Mouse (Mus musculus): Measurements from ENCODE around the gene Cmss1. TPM values are rescaled to one million over a fixed set of nuclear protein-coding genes. Genes with fewer than 3 reads are reported as not detected.

Gene Cmss1
- polyA plus RNA-seq, 1 experiment from 2014 or later, result 35.4 TPM

DNA sequence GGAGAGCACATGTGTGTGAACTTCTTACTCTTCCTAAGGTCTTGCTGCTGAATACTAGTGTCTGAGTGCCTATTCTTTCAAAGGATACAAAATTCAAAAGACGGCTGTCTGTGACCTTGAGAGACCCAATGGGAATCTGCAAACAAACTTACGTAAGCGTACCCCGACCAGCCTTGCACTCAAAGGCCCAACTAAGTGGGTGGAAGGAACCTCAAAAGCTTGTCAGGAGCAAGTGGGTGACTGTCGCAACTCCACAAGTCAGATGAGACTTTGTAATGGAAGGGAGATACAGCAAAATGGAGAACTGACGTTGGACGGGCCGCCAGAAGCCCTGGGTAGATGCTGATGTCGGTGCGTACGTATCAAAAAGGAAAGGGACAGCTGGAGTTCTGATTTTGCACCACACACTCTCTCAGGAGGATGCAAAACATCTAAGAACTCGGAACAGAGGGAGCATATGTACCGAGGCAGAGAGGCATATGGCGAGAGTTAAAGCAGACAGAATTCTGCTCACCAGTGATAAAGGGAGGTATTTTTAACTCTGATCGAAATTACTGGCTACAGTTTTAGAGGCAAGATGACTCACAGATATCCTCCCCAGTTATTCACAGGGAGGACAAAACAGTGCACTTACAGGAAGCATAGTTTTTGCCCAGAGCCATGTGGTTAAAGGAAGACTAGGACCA lies 217.0 kb downstream of the Cmss1 start:
- Histone ChIP-seq H3K9ac (no peak overlapping the region), H3K27ac (no peak overlapping the region), H3K4me2 (no peak overlapping the region), H3K4me1 (replicated peaks) (peaks cover 17% of the 10 kb centered on the region), H3K36me3 (no peaks in the 10 kb centered on the region), H3K9me3 (replicated peaks) (no peaks in the 10 kb centered on the region), H3K4me3 (no peak overlapping the region), H3K27me3 (no peaks in the 10 kb centered on the region)
- no peak for ATAC-seq (replicated peaks; ENCODE audit: insufficient number of reproducible peaks, insufficient read depth, low FRiP score, low read depth)
- WGBS, result 64% methylated on average over 15 of the region's 15 CpGs

DNA sequence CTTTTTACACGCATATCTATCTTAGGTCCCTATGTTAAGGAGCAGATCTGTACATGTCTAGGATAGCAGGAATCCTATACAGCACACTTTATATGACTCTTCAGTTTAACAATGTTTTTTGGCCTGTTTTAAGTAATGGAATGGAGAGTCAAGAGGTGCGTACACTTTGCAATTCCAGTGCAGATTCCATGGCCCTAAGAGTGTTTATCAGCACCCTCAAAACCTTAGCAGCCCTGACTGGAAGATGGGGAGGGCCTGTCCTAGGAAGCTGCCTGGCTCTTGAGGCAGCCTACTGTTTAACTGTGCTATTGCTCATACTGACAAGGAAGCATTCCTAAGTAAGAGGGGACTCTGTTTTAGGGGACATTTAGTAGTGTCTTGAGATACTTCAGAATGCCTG lies 222.4 kb downstream of the Cmss1 start:
- Histone ChIP-seq H3K9ac (no peak overlapping the region), H3K4me1 (replicated peaks) (peaks cover 17% of the 10 kb centered on the region), H3K36me3 (no peaks in the 10 kb centered on the region), H3K27ac (no peak overlapping the region), H3K9me3 (replicated peaks) (no peaks in the 10 kb centered on the region), H3K4me2 (no peak overlapping the region), H3K27me3 (no peaks in the 10 kb centered on the region), H3K4me3 (no peak overlapping the region)
- 83% methylated on average over 2 of the region's 2 CpGs for WGBS
- ATAC-seq (replicated peaks; ENCODE audit: insufficient number of reproducible peaks, insufficient read depth, low FRiP score, low read depth), result no peak

DNA sequence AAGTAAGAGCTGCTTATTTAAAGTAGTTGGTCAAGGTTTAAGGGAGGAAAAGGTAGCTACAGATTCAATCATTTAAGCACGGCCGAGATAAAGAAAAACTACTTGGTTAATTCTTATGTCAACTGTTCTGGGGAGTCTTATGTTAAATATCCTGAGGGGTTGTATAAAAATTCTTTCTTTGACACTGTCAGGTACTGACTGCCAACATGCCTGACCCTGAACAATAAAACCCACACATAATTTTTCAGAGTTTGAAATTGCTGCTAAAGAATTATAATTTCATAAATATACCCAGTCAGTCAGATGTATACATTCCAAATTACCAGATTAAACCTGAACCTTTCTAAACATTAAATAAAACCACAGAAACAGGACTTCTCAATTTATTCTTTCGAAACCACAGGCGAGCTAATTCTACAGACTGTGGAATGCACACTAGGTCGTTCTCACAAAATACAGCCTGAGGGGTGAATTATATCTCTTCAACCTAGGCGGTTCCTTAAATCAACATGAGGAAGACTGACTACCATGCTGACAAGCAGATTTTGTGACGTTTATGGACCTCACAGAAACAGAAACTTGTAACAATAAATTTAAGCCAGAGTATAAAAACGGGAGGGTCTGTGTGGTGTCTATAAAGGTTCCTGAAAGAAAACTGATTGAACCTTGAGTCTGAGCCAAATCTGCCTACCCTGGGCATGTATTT lies 223.2 kb downstream of the Cmss1 start:
- Histone ChIP-seq H3K4me3 (no peak overlapping the region), H3K27me3 (no peaks in the 10 kb centered on the region), H3K4me2 (no peak overlapping the region), H3K27ac (no peak overlapping the region), H3K9ac (no peak overlapping the region), H3K36me3 (no peaks in the 10 kb centered on the region), H3K4me1 (replicated peaks) (peaks cover 17% of the 10 kb centered on the region), H3K9me3 (replicated peaks) (no peaks in the 10 kb centered on the region)
- no peak for ATAC-seq (replicated peaks; ENCODE audit: insufficient number of reproducible peaks, insufficient read depth, low FRiP score, low read depth)
- 66% methylated on average over 8 of the region's 8 CpGs for WGBS

DNA sequence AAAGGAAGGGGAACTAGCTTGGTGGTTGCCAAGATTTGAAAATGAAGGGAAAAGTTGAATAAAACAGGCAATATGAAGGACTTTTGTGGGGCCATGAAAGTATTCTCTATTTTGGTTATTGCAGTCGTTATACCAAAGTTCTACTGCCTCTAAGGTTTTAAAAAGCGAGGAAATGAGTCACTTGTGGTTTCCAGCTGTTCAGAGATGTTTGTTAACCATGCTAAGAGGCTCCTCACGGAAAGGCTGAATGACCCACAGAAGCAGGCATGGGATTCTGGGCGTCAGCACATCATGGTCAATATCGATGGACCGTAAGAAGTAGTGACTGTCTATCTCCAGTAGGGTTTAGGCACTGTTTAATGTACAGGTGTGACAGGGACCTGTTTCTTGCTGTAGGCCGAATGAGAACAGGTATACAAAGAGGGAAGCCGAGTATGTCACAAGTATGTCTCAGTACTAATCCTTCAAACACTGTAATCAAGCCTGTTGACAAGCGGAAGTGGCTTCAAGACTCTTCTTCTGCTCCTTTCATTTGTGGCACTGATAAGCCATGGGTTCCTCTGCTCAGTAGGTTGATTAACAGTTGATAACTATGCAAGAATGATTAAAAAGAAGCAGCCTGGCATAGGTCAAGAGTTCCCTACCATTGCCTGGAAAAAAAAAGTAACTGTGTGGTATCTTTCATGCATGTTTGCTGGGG lies 227.9 kb downstream of the Cmss1 start:
- Histone ChIP-seq H3K9ac (no peak overlapping the region), H3K4me1 (replicated peaks) (peaks cover 2% of the 10 kb centered on the region; the same call in 1 of the 2 replicates), H3K27me3 (no peaks in the 10 kb centered on the region), H3K4me2 (no peak overlapping the region), H3K4me3 (no peak overlapping the region), H3K9me3 (replicated peaks) (no peaks in the 10 kb centered on the region), H3K36me3 (no peaks in the 10 kb centered on the region), H3K27ac (no peak overlapping the region)
- 74% methylated on average over 9 of the region's 9 CpGs for WGBS
- no peak for ATAC-seq (replicated peaks; ENCODE audit: insufficient number of reproducible peaks, insufficient read depth, low FRiP score, low read depth)

DNA sequence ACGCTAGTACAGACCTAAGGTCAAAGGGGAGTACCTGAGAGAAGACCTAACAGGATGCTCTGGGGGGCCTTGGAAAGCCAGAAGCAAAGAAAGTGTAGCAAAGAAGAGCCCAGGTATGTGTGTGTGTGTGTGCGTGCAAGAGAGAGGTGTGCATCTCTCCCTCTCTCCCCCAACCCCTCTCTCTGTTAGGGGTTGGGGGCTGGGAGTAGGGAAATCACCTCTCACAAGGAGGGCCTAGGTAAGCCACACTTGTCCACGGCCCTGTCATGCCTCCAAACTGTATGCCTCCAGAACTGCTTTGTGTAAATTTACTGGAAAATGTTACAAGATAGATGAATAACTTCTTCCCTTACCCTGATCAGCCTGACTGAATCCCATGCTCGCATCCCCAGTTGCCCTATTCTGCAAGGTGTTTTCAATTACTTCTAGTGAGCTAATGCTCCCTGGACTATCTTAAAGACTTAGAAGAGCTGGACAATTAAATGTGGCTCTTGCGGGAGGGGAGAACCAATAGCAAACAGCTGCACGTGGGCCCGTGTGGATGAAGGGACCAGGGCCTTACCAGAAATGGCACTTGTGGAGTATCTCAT lies 231.3 kb downstream of the Cmss1 start:
- Histone ChIP-seq H3K9ac (no peak overlapping the region), H3K27me3 (no peaks in the 10 kb centered on the region), H3K36me3 (no peaks in the 10 kb centered on the region), H3K27ac (no peak overlapping the region), H3K9me3 (replicated peaks) (no peaks in the 10 kb centered on the region), H3K4me1 (replicated peaks) (no peaks in the 10 kb centered on the region), H3K4me3 (no peak overlapping the region), H3K4me2 (no peak overlapping the region)
- 82% methylated on average over 7 of the region's 7 CpGs for WGBS
- no peak for ATAC-seq (replicated peaks; ENCODE audit: insufficient number of reproducible peaks, insufficient read depth, low FRiP score, low read depth)

DNA sequence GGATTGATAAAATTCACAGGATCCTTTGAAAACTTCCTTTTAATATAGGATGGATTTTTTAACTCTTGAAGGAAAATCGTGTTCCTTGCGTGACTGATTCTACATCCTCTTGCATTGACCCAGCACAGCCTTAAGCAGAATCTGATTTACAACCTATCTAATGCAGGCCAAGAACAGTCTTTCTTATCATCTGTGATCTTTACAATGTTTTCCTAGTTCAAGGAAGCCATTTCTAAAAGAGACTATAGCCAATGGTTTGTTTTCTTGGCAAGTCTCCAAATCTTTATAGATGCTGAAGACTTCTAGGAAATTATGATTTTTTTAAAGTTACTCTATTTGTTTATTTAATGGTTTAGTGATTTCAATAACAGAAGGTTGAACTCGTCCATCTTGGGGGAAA lies 234.5 kb downstream of the Cmss1 start:
- WGBS, result 87% methylated on average over 3 of the region's 3 CpGs
- Histone ChIP-seq H3K4me3 (no peak overlapping the region), H3K27ac (no peak overlapping the region), H3K4me1 (replicated peaks) (peaks cover 9% of the 10 kb centered on the region; the same call in 1 of the 2 replicates), H3K9ac (no peak overlapping the region), H3K27me3 (no peaks in the 10 kb centered on the region), H3K36me3 (no peaks in the 10 kb centered on the region), H3K9me3 (replicated peaks) (no peaks in the 10 kb centered on the region), H3K4me2 (no peak overlapping the region)
- ATAC-seq (replicated peaks; ENCODE audit: insufficient number of reproducible peaks, insufficient read depth, low FRiP score, low read depth), result no peak

DNA sequence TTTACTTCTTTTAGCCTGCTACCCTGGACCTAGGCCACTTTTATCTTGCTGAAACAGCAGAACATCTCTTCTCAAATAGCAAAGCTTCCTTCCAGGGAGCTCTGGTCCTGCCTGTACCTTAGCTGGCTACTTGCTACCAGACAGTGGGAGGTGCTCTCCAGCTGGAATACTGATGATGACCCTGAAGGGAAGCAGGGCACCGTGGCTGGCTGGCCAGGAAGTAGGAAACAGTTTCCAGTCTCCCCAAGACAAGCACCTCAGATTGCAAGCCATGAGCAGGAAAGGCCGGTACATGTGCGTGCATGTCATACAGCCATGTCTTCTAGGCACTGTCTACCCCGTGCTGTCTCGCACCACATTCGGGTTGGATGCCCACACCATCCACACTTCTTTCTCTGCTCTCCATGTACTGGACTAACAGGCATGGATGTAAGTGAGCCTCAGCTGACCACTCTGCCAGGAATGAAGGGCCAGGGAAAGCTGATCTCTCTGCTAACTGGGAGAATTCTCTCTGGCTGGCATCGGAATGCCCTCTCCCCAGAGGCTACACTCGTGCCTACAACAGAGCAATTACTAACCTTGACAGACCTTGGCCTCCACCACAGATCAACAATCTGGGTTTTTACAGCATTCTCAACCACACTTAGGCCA lies 236.7 kb downstream of the Cmss1 start:
- Histone ChIP-seq H3K36me3 (no peaks in the 10 kb centered on the region), H3K9me3 (replicated peaks) (no peaks in the 10 kb centered on the region), H3K27ac (no peak overlapping the region), H3K27me3 (no peaks in the 10 kb centered on the region), H3K4me1 (replicated peaks) (peaks cover 12% of the 10 kb centered on the region; the same call in 1 of the 2 replicates), H3K4me3 (no peak overlapping the region), H3K4me2 (no peak overlapping the region), H3K9ac (no peak overlapping the region)
- peak; percentile 39; the same call in 1 of the 2 replicates for ATAC-seq (replicated peaks; ENCODE audit: insufficient number of reproducible peaks, insufficient read depth, low FRiP score, low read depth)
- WGBS, result 63% methylated on average over 8 of the region's 8 CpGs

DNA sequence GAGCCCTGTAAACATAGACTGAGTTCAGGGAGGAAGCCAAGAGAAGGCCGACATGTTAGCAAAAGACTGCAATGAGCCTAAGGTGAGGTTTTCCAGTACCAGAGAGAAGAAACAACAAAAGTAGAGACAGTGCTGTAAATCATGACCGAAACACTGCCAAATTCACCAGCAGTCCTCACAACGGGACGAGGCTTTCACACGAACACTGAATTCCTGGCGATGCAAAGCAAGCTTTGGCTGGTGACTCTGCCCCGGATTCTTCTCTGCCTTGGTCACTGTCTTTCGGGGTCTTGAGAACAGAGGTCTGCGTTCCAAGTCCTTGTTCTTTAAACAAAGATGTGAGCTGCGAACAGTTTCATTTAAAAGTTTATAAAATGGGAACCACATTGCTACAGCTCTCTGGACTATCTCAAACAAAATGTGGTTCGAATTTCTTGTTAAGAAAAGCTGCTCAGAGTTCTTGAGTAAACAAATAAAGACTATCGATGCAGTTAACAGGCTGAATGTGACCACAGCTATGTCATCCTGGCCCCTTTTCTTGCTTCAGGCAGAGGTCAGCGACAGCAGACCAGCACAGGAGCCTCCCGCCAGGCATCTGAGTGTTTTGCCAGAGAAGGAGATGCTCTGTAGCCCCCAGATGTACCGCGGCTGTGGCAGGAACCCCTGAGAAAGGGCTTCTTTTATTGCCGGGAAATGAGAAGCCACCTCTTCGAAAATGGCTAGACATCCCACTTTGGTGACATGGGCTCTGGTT lies 239.5 kb downstream of the Cmss1 start:
- Histone ChIP-seq H3K4me1 (replicated peaks) (peaks cover 21% of the 10 kb centered on the region), H3K4me3 (no peak overlapping the region), H3K27me3 (no peaks in the 10 kb centered on the region), H3K9me3 (replicated peaks) (no peaks in the 10 kb centered on the region), H3K27ac (0 out of 2 replicates have a peak overlapping the region, but pooled peaks have one; percentile 12), H3K9ac (no peak overlapping the region), H3K4me2 (no peak overlapping the region), H3K36me3 (no peaks in the 10 kb centered on the region)
- no peak for ATAC-seq (replicated peaks; ENCODE audit: insufficient number of reproducible peaks, insufficient read depth, low FRiP score, low read depth)
- WGBS, result 58% methylated on average over 18 of the region's 18 CpGs

DNA sequence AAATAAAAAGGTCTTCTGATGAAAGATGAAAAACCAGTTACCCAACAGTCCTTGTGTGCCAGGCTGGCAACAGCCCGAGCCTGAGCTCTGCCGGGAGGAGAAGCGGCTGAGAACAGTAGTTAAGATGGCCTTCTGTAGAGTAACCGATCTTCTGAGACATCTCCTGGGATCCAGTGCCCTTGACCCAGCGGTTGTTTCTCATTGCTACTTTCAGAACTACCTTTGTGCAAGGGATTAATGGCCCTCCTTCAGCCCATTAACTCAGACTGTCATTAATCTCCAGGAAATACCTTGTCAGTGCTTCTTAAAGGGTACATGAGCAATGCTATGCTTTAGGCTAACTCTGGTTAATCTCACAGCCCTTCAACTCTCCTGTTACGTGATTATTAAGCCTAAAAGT lies 240.5 kb downstream of the Cmss1 start:
- Histone ChIP-seq H3K4me1 (replicated peaks) (peaks cover 21% of the 10 kb centered on the region), H3K36me3 (no peaks in the 10 kb centered on the region), H3K9me3 (replicated peaks) (no peaks in the 10 kb centered on the region), H3K27me3 (no peaks in the 10 kb centered on the region), H3K27ac (no peak overlapping the region), H3K4me3 (no peak overlapping the region), H3K4me2 (no peak overlapping the region), H3K9ac (no peak overlapping the region)
- no peak for ATAC-seq (replicated peaks; ENCODE audit: insufficient number of reproducible peaks, insufficient read depth, low FRiP score, low read depth)
- WGBS, result 64% methylated on average over 6 of the region's 6 CpGs

DNA sequence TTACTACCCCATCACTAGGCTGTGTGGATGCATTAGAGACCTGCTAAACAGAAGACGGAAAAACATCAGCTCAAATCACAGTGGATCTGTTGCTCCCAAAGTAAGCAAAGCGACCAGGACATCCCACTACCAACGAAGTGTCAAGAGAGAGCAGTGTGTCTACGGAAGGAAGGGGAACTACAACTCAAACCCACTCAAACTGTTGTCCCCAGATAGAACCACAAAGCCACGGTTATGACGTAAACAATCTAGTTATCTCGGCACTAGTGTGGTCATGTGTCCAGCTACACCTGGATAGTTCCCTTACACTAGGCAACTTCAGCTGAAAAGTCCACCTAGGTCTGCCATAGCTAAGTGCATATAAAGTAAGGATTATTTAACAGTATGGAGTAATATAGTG lies 242.2 kb downstream of the Cmss1 start:
- WGBS, result 75% methylated on average over 7 of the region's 7 CpGs
- H3K27ac ChIP-seq, result no peak overlapping the region

More for the DNA sequence above, 242.2 kb downstream of the Cmss1 start:
- ATAC-seq (replicated peaks; ENCODE audit: insufficient number of reproducible peaks, insufficient read depth, low FRiP score, low read depth), result no peak
- Histone ChIP-seq H3K4me1 (replicated peaks) (peaks cover 20% of the 10 kb centered on the region), H3K9me3 (replicated peaks) (no peaks in the 10 kb centered on the region), H3K27me3 (no peaks in the 10 kb centered on the region), H3K36me3 (no peaks in the 10 kb centered on the region), H3K9ac (no peak overlapping the region), H3K4me2 (no peak overlapping the region), H3K4me3 (no peak overlapping the region)

All from heart, embryonic 15.5 days (tissue).